Mouse (Mus musculus) kidney, postnatal 14 days (tissue): Measurements from ENCODE around the gene 4931408C20Rik.

Experiments used
- DNase-seq: peaks from one replicate; pipeline ENCODE4 v3.0.0; 2022; ENCODE audit warnings: mixed read lengths

The 4931408C20Rik gene

DNA sequence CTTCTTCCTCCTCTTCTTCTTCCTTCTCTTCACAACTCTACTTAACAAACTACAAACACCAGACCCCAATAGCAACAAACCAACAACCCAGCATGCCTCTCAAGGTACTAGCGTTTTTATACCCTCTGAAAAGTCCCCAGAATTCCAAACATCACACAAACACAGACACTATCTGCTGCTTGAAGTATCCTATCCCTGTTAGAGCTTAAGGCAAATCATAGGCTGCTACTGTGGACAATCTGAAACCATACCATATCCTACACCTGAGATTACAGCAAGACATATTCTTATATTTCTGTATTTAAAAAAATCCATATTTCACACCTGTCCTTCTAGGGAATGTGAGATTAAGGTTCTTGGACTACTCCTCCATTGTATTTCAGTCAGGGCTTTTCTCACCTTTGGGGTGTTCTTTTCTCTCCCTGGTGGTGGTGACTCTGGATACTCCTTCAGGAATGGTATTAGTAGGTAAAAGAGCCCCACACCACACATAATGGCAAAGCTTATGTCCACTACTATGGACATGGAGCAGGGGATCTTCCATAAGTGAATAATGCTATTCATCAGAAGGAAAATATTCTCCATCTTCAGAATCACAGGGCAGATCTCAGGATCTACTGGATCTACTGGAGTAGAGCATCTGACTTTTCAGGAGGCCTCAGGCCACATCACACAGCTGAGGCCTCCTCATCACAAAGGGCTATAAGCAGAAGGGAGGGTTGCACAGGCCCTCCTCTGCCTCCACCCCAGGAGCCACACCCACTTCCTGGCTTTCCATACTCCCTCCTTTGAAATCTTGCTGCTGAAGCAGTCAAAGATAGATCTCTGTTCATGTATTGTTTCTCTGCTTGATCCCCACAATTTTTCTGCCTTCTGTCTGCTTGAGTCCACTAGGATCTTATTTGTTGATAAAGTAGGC, at the start of gene 4931408C20Rik:
Gene 4931408C20Rik (minus strand): TSS at position 619 of the 919 bp plus-strand sequence.
- peak; percentile 16 for DNase-seq

DNA sequence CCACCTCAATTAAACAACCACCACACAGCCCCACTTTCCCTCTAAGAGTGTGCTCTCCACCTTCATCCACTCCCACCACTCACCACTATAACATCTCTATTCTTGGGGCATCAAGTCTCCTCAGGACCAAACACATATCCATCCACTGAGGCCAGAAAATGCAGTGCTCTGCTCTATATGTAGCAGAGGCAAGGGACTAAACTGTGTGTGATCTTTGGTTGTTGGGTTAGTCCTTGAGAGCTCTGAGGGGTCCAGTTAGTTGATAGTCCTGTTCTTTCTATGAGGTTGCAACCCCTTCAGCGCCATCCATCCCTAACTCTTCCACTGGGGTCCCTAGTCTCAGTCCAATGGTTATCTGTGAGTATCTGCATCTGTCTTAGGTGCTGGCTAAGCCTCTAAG, 666 bp upstream of the 4931408C20Rik start:
- DNase-seq, result peak; percentile 2

DNA sequence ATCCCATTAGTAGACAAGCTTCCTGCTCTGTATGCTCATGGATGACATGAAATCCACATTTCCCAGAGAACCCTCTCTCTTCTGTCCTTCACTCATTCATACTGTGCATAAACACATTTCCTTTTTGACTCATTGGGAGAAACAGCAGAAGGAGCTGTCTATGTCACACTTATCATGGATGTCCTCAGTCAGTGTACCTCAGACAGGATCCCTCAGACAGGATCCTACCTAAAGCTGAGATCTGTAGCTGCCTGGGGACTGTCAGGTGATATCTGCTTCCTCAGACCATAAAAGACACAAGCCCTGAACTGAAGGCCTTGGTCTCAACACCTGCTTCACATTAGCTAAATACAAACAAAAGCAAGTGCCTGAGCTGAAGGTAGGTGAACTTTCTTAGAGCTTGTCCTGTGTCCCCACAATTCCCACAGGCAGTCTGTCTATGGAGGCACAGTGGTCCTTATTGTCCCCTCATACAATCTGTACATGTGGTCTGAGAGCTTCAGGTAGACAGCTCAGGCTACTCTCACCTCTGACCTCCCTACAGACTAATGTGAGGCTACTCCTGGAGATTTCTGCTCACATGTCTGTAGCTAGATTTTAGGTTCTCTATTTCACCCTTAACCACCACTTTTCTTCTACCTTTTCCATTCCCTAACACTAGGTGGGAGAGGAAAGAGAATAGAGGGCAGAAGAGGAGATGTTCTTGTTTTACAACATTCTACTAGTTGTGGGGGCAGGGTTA, 1.1 kb downstream of the 4931408C20Rik start:
- no peak for DNase-seq

DNA sequence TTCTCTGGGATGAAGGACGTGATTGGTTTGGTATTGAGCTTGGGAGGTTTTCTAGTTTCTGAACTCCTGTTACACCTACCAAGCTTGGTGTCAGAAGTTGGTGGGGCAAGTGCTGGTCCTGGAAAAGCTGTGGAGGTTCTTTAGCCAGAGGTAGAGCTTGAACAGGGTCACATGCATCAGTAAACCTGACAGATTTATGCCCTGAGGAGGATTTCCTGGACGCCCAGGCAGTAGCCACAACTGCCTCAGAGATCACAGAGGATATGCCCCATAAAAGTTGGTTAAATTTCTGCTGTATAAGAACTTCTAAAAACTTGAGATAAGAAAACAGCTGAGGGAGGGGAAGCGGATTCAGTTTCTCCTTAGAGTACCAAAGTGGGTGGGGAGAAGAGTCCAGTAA, 1.9 kb downstream of the 4931408C20Rik start:
- DNase-seq, result no peak

DNA sequence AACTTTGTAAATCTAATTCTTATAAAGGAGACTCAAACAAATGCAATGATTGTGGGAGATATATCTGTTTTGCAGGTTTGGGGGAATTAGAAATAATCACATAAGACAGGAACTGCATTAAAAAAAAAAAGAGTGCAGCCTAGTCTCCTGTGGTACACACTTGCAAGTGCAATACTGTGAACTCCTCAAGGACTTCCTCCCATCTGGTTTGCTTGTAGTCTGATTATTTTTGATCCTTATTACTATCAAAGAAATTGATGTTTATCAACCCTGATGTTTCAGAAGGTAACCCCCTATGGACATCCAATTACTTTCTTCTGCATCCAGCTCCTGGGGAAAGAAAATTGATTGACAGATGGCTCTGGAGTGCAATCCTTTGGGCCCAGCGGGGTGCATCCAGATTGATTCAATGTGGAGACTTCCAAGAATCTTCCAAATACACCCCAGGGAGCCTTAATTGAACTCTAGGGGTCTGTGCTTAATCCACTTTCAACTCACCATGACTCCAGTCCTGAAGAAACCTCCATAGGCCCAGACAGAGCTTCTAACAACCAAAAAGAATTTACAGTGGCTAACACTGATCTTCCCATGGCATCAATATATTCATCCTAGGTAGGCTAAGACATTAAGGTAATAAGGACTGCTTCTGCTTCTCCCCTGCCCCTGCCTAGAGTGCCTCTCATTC, 37.4 kb downstream of the 4931408C20Rik start:
- DNase-seq, result no peak

DNA sequence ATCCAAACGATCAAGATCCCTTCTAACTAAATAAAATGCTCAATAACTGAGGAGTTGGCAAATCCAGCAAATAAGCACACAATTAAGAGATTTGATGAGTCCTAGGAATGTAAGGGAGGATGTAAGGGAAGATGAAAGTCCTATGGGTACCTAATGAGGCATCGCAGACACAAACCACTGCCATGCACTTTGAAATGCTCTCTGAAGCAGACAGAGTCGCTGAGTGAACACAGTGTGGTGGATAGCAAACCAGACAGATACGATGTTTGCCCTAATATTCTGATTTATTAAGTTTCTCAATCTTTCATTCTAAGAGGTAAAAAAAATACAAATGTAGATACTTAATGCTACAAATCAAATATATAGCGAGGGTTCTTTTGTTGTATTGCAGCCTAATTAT, 51.2 kb downstream of the 4931408C20Rik start:
- DNase-seq, result no peak
